Mouse (Mus musculus): ENCODE results near the gene Hnf4a.

- TF ChIP-seq CTCF (IDR thresholded peaks at IDR 0.05; ENCODE audit: low read depth, low read length) (no peak), GATA1 (IDR thresholded peaks at IDR 0.05; ENCODE audit: borderline replicate concordance, low read length) (no peak), TAL1 (conservative IDR thresholded peaks at IDR 0.05; ENCODE audit: low read depth, low read length) (no peak)
These were observed 44.2 kb upstream of the Hnf4a start for GRCm38 (mm10) chr2:163462386-163462785.
